Mouse (Mus musculus): Measurements from ENCODE around the gene Pard3b.

Pard3b gene

DNA sequence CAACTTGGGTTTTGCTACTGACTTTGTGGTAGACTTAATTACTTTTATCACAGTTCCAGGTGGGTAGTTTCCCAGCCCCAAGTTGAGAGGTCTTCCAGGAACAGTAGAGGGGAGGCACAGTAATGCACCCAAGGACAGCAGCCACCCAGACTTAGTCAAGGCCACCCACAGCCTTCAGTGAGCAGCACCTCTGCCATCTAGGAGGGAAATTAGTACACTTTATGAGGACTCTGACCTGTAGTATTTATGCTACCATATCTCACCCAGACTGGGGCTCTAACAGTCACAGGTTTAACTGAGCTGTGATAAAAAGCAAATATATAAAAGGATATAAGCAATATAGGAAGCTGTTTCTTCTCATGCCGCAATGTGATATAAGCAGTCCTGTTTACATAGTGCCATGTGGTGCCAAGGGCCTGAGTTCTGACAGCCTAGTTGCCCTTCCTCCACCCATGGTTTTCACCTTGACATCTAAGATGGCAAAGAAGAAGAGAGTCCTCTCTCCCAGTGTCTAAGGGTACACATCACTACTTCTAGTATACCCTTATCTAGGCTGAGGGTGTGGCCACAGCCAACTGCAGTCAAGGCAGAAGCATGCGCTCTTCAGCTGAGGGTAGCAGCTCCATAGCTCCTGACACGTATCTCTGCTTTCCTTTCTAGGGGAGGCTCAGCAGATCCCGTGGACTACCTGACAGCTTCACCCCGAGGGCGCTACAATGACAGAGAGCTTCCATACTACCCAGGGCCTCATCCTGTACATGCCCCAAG lies 998.5 kb downstream of the Pard3b start:
- DNase-seq (ENCODE audit: low spot score), result no peak

DNA sequence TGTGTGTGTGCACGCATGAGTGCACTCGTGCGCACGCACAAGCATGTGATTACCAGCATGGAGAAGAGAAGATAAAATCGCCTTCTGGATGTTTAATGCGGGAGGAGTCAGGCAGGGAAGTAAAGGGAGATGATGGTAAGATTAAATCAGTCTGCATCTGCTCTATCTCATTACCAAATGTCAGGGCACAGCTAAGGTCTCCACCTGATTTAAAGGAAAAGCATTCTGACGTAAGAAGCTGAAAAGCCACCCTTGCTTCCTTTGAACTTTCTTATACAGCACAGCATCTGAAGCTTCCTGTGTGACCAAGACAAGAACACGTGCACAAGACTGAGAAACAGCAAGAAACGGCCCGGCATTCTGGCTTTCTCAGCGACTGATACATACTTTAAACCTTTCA lies 1000.4 kb downstream of the Pard3b start:
- DNase-seq (ENCODE audit: low spot score), result no peak

DNA sequence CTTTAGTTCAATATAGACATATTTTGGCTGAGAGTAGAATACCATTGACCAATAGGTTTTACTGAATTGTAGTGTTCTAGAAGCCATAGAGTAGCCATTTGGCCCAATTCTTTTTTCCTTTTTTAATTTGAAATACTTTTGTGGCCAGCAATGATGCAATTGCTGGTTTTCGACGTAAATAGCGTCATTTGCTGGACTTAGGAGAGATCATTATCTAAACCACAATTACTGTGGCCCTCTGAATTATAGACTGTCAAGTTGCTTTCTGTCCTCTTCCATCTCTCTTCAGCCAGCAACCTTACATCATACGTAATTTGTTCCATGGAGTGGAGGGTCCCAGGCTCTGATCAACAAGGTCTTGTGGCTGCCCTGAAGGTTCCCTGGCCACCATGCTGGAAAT lies 1000.8 kb downstream of the Pard3b start:
- no peak for DNase-seq (ENCODE audit: low spot score)

DNA sequence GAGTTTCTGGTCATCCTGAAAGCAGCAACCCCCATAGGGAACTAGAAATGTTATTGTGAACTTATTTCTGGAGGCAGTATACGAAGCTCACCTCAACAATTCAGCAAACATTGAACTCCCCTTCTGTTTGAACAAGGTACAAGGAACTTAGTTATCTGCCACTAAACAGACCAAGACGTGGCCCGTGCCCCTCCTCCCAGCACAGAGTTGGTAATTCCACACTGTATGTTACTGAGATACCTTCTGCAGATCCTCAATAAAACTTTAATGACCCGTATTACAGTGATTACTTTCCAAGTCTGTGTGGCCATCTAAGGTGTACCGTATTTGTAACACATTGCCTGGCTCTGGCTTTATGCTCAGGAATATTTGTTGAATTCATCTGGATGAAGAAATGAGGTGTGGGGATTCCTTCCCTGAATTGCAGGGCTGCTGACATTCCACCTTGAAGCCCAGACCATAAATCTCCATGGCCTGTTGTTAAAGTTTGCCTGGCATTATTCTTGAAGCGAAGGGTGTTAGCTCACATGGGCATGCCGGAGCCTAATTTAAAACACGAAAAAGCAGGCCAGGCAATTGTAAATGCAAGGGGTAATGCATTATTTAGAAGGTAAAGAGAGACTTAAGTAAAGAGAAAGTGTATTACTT lies 1006.1 kb downstream of the Pard3b start:
- no peak for DNase-seq (ENCODE audit: low spot score)

DNA sequence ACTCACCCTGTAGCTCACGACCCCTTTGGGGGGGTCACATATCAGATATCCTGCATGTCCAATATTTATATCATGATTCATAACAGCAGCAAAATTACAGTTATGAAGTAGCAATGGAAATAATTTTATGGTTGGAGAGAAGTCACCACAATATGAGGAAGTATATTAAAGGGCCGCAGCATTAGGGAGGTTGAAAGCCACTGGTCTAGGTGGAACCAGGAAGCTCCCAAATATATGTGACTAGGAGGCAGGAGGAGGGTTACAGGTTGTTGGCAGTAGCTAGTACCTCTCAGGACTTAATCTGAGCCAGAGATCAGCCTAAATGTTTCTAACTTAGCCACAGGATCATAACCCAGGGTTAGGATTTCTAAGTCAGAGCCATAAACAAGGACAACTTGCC lies 1008.2 kb downstream of the Pard3b start:
- DNase-seq (ENCODE audit: low spot score), result no peak

DNA sequence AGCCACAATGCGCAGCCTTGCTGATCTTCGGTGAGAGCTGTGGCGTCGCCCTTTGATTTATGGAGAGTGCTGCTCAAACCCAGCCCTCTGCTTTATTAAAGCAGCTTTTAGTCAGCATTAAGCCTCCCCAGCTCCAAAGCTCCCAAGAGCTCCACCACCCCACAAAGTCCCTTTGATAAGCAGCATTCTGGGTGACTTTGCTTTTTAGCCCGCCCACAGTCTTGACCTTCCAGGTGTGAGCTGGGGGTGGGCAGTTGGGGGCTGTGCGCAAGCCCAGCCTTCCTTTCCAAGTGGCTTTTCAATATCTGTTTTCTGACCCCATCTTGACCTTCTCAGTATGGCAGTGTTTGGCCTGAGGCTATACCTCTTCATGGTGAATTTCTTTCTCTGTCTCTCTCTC lies 1009.5 kb downstream of the Pard3b start:
- peak; percentile 77 for DNase-seq (ENCODE audit: low spot score)

DNA sequence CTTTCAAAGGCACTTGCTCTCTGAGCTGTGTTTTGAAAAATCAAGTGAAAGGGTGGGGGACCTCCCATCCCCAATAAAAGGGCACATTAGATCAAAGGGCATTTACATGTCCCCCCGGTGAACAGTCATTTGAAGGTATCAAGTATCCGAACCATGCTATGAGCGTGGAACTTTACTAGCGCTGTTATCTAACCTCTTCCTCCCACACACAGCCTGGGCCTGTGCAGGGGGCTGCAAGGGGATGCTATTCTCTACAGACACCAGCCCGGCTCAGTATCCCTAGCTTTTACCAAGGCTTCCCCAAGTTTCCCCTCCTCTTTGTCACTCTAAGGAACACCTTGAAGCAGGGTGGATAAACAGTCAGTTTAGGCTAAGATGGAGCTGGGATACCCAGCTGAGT lies 1010.0 kb downstream of the Pard3b start:
- no peak for DNase-seq (ENCODE audit: low spot score)

DNA sequence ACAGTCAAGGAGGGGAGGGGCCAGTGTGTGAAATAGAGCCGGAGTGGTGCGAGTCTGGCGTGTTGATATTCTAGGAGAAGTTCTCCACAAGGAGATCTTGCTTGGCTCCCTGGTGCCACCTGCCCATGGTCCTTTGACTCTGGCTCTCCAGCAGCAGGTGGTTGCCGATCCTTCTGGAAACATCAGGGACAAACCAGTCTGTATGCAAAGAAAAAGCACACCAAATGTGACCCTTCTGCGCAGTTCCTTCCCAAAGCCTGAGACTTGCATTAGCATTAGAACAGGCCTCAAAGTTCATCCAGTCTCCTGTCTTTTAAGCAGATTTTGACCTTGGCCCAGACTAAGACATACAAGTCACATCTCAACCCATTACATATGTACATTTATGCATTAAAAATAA lies 1011.9 kb downstream of the Pard3b start:
- no peak for DNase-seq (ENCODE audit: low spot score)

DNA sequence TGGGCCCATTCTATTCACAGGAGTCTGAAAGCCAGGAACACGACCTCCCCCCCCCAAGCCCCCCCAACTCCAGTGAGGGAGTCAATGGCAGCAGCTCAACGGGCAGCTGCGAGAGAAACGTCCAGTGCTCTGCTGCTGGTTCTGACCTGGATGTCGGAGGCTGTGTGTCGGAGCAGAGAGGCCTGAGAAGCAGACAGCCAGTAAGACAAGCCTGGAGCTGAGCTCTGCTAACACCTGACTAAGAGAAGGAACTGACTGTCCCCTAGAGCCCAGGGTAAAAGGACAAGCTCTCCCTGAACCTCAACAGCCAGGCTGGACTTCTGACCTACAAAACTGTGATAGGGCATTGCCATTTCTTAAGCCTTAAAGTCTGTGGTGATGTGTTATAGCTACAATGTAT lies 1015.8 kb downstream of the Pard3b start:
- no peak for DNase-seq (ENCODE audit: low spot score)

DNA sequence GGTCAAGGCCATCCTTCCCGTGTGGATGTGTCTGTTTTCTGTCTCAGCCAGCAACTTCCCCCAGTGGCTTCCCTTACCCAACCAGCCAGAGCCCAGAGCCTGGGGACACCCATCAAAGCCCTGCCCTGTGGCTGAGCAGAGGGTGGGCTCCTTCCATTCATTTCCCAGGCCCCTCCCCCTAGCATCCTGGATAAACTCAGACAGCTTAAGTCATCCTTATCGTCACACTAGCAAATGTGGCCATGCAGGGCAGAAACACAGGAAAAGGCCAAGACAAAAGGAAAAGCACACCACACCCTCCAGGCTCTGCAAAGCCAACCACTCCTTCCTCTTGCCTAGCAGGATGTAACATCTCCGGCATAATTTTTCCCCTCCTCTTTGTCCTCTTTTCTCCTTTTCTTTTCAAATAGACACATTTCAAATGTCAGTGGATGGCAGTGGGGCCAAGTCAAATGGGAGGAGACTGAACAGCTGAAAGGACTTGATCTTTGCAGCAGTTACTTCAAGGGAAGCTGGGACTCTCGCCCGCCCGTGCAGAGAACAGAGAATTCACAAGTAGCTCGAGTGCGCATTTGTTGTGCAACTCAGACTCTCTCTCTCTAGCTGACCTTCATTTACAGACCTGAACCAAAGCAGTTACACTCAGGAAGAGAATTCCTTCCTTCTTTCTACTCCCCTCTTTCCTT lies 1026.5 kb downstream of the Pard3b start:
- DNase-seq (ENCODE audit: low spot score), result peak; percentile 47

DNA sequence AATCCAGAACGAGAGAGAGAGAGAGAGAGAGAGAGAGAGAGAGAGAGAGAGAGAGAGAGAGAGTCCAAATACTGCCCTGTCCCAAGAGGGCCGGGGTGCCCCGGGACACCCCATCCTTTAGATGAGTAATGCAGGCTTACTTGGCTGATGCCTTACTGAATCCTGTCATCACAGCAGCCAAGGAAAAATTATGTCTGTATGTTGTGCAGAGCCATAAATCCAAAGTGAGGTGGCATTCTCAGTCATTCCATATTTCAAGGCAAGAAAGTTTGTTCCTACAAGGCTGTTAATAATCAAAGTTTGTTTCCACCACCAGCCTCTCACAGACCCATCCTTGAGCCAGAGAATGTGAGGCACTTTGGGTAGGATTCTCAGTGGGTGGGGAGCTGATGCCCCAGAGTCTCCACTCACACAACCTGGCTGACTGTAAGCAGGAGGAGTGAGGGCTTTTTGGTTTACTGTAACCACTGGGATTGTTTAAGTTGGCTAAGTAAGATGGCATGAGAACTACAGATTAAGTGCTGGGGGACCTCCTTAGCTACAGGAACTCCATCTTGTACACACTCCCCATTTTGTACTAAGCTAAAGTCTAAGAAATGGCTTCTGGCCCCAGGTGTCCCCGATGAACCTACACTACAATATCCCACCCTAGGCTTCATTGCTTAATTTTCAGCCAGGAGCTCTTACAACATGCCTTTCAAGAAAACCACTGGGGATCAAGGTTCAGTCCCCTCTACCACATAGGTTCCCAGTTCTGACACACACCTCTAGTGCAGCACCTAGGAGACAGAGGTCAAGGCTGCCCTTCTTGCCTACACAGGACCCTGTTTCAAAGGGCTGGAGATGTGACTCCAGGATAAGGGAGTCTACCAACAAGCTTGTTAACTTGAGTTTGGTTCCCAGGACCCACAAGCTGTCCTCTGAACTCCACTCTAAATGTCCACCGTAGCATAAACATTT lies 1027.4 kb downstream of the Pard3b start:
- DNase-seq (ENCODE audit: low spot score), result no peak

DNA sequence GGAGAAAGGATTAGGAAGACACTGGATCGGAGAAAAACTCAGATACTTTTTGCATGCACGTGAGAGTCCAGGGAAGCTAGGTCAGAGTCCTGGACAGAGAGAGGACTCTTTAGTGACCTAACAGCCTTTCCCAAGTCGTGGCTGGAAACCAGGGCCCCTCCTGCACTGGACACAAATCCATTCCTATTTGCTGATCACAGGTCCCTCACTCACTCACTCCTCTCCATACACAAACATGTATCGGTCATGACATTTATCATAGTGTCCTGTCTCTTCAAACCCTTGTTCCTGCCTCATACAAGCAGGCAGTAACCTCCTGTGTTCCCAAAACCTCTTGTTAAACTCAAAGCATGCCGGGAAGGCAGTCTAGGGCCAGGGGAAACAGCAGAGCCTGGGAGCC lies 1028.2 kb downstream of the Pard3b start:
- DNase-seq (ENCODE audit: low spot score), result no peak

DNA sequence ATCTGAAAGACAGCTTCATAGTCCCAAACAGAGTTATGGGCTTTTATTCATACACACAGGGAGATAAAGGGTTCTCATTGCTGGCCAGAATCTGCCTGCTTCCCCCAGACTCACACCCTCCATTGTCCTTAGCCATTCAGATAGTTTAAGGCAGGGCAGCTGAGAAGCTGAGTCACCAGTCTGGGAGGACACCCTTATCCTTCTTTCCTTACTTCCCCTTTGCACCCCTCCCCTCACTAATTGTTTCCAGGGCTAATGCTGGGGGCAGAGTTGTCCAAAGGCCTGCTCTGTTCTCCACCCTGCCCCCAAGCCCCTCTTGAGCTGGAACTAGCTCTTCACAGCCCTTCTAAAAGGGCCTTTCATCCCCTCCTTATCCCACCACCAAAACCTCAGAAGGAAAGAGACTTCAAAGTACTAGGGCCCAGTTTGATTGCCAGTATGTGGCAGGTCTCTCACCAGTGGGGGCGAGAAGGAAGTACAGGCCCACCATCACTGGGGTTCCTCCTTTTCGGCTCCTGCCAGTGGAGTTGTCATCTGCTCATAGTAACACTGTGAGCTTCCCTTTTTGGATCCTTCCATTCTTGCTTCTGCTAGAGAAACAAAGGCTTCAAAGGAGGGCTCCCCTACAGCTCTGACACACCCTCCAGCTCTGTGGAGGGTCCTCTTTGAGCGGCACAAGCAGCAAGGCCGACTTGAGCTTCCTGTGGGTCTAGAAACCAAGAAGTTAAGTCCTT lies 1040.2 kb downstream of the Pard3b start:
- no peak for DNase-seq (ENCODE audit: low spot score)

DNA sequence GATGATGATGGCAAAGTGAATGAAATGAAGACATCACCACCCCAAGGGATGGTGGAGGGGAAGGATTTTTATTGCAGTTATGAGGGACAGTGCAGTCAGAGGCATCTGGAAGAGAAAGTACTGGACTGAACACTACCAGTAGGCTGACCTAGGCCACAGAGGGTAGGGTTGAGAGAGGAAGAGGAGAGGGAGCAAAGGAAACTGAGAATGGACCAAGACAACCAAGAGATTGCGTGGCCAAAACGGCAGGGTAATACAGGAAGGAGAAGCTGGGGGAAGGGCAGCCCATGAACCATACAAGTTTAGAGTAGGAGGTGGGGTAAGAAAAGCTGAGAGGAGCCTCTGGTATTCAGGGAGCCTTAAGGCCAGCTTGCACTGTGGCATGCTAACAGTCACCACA lies 1040.8 kb downstream of the Pard3b start:
- DNase-seq (ENCODE audit: low spot score), result no peak

DNA sequence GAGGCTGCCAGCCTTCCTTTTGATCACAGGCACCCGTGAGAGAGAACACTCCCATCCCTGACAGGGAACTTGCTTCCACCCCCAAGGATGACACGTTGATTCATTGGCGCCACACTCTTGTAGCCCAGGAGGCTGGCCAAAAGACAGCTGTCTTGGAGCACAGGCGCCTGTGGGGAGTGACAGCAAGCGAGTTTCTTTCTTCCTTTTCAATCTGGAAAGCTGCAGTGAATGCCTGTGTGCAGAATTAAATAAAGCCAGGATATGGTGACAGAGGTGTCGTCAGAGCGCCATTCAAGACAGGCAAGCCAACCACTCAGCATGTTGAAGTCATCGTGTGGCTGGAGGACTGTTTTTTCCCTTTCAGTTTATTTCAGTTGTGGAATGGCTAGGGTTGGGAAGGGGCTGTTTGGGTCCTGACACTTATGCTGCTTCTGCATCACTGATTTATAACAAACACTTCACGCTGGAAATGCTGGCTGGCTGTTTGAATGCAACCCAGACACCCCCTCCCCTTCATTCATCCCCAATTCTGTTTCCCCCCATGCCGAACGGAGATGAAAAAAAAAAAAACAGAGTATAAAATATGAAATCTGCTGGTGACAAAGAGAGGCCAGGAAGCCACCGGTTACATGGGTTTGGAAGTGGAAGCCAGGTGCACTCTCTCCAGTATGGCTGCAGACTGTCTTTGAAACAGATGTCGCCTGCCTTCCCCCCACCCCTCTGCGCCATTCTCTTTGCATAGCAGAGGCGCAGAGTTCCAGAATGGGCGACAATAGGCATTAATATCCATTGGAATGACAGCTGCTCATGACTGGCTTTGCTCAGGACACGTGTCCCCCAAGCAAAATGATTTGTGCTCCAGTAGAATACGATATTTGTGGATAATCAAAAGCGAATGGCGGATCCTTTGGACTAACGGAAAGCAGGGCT lies 1044.1 kb downstream of the Pard3b start:
- DNase-seq (ENCODE audit: low spot score), result peak; percentile 63

DNA sequence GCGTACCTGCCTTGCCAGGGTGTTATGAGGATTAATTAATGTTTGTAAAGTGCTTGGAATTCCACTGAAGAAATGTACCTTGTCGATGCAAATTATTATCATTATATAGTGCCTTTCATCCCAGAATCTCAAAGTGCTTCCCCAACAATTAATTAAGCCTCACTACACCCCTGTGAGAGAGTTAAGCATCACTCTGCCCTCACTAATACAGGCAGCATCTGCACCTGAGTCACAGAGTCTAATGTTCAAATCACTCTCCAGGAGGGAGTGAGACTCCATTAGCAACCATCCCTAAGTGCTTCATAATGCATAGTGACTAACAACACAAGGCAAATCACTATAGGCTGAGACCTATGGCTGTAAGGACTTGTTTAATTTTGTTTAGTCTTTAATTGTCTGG lies 1044.9 kb downstream of the Pard3b start:
- no peak for DNase-seq (ENCODE audit: low spot score)

DNA sequence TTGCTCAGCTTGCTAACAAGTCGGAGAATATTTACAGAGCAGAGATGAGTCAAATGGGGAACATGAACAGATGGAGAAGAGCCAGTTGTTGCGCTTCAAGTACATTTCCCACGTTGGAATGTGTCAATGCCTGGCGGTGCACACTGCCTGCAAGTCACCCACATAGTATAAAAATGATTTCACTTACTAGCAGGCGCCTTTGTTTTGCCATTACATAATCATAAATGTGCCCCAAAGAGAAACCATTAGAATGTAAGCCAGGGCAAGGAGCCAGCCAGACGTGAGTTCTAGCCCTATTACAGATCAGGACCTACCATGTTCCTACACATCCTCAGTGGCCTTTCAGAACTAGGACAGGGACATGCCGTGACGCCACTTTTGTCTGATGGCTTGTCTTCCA lies 1048.9 kb downstream of the Pard3b start:
- DNase-seq (ENCODE audit: low spot score), result no peak

DNA sequence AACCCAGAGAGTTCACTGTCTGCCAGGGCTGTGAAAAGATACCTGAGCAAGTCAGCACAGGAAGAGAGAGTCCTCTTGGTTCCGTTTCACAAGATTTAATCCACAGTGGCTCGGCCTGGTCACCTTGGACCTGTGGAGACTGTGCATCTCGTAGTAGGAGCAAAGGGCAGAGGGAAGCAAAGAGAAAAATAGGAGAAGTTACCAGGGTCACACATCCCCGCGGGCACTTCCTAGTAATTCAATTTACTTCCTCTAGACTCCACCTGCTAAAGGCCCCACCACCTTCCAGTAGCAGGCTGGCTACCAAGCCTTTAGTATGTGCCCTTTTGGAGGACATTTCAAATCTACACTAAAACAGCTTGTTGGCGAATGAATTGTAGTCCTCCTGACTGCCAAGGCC lies 1052.6 kb downstream of the Pard3b start:
- no peak for DNase-seq (ENCODE audit: low spot score)

All from embryo, embryonic 10.5 days (tissue).